Mouse (Mus musculus) erythroblast, embryonic 14.5 days (primary cell): Measurements from ENCODE around the gene Tbx6.

Experiments
- GATA1 ChIP-seq: IDR thresholded peaks from 2 replicates; pipeline ENCODE4 v1.6.1; 2012; ENCODE audit warnings: low read length, inconsistent platforms, mixed read lengths
- TAL1 ChIP-seq: IDR thresholded peaks from 3 replicates; pipeline ENCODE4 v1.6.1; 2012; ENCODE audit warnings: low read length, inconsistent platforms, mixed read lengths

DNA sequence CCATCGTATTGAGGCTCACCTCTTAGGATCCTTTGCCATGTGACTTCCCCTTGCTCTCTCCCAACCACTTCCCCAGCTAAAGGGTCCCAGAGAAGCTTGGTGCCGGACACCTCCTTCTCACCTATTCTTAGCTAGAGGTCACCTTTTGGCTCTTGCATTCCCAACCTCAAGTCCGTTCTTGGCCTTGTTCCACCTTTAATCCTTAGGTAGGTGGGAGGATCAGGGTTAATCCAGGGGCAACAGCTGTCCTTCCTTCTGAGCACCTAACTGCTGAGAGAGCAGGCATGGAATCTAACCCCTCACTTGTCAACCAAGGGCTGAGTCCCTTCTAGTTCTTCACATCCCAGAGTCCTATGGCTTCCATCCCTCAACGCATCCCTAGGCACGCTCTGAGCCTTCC is 44.7 kb downstream of the Tbx6 start:
- no peak for TF ChIP-seq TAL1
- no peak for TF ChIP-seq GATA1
